Mouse (Mus musculus): Measurements from ENCODE around the gene Dnajc12. TPM values are rescaled to one million over a fixed set of nuclear protein-coding genes. Genes with fewer than 3 reads are reported as not detected.

Dnajc12 gene
- total RNA-seq (2014; rRNA removed; ENCODE audit: low replicate concordance): 3.2 and 3.6 TPM in 2 replicates
- polyA plus RNA-seq (2015; fragmentation: Nextera tagmentation; extraction: Ambion mirVana): 9.5 and 11.0 TPM in 2 replicates

GRCm38 (mm10) chr10:63382372-63383279, at the start of gene Dnajc12:
Gene Dnajc12 (plus strand): TSS chr10:63382443.
- Histone ChIP-seq H3K4me2 (ENCODE audit: low read depth, low read length) (peak within 1 kb of the TSS; percentile 98), H3K9ac (replicated peaks; ENCODE audit: low read depth, low read length) (peak within 1 kb of the TSS; percentile 79), H3K27ac (ENCODE audit: low read depth) (peak within 1 kb of the TSS; percentile 75), H3K36me3 (replicated peaks; ENCODE audit: control insufficient read depth, insufficient read depth, low read length) (no peaks in the 10 kb centered on the region), H3K4me1 (ENCODE audit: control insufficient read depth, insufficient read depth) (no peaks in the 10 kb centered on the region), H3K4me3 (ENCODE audit: low read depth, low read length) (peak within 1 kb of the TSS; percentile 75), H3K27me3 (ENCODE audit: control insufficient read depth, insufficient read depth, low read length) (no peaks in the 10 kb centered on the region), H3K9me3 (replicated peaks; ENCODE audit: control insufficient read depth, low read length) (no peaks in the 10 kb centered on the region)
- WGBS: 0% methylated on average over 28 of the region's 28 CpGs
- TF ChIP-seq CTCF (IDR thresholded peaks at IDR 0.05; ENCODE audit: low read depth) (peak; percentile 80), EP300 (IDR thresholded peaks at IDR 0.05; ENCODE audit: low read depth) (no peak)
- DNase-seq (ENCODE audit: low spot score) (peak; percentile 99), ATAC-seq (ENCODE audit: insufficient read depth, low read depth) (peak; percentile 94)

DNA sequence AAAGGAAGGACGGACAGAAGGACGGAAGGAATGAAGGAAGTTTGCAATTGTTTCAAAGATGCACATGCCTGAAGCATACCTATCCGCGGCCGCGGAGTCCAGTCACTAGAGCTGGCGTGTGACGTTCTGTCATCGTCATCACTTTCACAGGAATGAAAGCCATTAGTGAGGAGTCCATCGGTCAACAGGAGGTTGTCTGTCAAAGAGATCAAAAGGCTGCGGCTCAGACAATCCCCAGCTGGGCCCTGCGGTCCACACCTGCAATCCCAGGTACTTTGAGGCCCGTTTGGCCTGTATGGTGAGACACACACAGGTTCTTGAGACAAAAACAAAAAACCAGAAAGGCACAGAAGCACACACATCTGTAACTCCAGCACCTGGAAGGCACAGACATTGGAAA, 45.3 kb upstream of the Dnajc12 start:
- 60% methylated on average over 13 of the region's 13 CpGs for WGBS
- ATAC-seq (ENCODE audit: insufficient read depth, low read depth) (no peak), DNase-seq (ENCODE audit: low spot score) (no peak)
- Histone ChIP-seq H3K9ac (replicated peaks; ENCODE audit: low read depth, low read length) (peak overlapping the region; percentile 51), H3K27me3 (ENCODE audit: control insufficient read depth, insufficient read depth, low read length) (no peaks in the 10 kb centered on the region), H3K4me1 (ENCODE audit: control insufficient read depth, insufficient read depth) (peaks cover 9% of the 10 kb centered on the region), H3K9me3 (replicated peaks; ENCODE audit: control insufficient read depth, low read length) (no peaks in the 10 kb centered on the region), H3K4me3 (ENCODE audit: low read depth, low read length) (peak overlapping the region; percentile 77), H3K27ac (ENCODE audit: low read depth) (no peak overlapping the region), H3K4me2 (ENCODE audit: low read depth, low read length) (peak overlapping the region; percentile 79), H3K36me3 (replicated peaks; ENCODE audit: control insufficient read depth, insufficient read depth, low read length) (peaks cover 24% of the 10 kb centered on the region)
- TF ChIP-seq CTCF (IDR thresholded peaks at IDR 0.05; ENCODE audit: low read depth) (no peak), EP300 (IDR thresholded peaks at IDR 0.05; ENCODE audit: low read depth) (no peak)

DNA sequence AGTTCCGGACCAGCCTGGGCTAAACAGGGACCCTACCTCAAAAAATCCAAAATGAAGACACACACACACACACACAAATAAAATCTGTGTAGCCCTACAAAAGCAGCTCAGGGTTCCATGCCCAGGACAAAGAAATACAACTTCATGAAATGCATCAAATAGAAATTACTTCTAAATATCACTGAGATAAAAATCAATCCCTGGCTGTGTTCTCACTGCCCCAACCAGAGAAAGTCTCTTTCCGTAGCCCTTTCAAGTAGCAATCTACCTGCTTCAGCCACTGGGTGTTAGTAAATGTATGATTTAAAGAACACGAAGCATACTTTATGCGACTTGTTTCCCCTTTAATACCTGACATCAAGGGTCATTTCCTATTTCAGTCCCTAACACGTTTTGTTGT, 44.9 kb upstream of the Dnajc12 start:
- no peak for DNase-seq (ENCODE audit: low spot score)
- TF ChIP-seq CTCF (IDR thresholded peaks at IDR 0.05; ENCODE audit: low read depth) (no peak), EP300 (IDR thresholded peaks at IDR 0.05; ENCODE audit: low read depth) (no peak)
- peak overlapping the region; percentile 79 for H3K4me2 ChIP-seq (ENCODE audit: low read depth, low read length)
- no peak overlapping the region for H3K27ac ChIP-seq (ENCODE audit: low read depth)
- H3K9me3 ChIP-seq (replicated peaks; ENCODE audit: control insufficient read depth, low read length): no peaks in the 10 kb centered on the region
- peaks cover 9% of the 10 kb centered on the region for H3K4me1 ChIP-seq (ENCODE audit: control insufficient read depth, insufficient read depth)
- H3K27me3 ChIP-seq (ENCODE audit: control insufficient read depth, insufficient read depth, low read length): no peaks in the 10 kb centered on the region
- 22% methylated on average over 5 of the region's 5 CpGs for WGBS
- no peak for ATAC-seq (ENCODE audit: insufficient read depth, low read depth)
- peak overlapping the region; percentile 77 for H3K4me3 ChIP-seq (ENCODE audit: low read depth, low read length)
- peaks cover 23% of the 10 kb centered on the region for H3K36me3 ChIP-seq (replicated peaks; ENCODE audit: control insufficient read depth, insufficient read depth, low read length)
- H3K9ac ChIP-seq (replicated peaks; ENCODE audit: low read depth, low read length): peak overlapping the region; percentile 51

DNA sequence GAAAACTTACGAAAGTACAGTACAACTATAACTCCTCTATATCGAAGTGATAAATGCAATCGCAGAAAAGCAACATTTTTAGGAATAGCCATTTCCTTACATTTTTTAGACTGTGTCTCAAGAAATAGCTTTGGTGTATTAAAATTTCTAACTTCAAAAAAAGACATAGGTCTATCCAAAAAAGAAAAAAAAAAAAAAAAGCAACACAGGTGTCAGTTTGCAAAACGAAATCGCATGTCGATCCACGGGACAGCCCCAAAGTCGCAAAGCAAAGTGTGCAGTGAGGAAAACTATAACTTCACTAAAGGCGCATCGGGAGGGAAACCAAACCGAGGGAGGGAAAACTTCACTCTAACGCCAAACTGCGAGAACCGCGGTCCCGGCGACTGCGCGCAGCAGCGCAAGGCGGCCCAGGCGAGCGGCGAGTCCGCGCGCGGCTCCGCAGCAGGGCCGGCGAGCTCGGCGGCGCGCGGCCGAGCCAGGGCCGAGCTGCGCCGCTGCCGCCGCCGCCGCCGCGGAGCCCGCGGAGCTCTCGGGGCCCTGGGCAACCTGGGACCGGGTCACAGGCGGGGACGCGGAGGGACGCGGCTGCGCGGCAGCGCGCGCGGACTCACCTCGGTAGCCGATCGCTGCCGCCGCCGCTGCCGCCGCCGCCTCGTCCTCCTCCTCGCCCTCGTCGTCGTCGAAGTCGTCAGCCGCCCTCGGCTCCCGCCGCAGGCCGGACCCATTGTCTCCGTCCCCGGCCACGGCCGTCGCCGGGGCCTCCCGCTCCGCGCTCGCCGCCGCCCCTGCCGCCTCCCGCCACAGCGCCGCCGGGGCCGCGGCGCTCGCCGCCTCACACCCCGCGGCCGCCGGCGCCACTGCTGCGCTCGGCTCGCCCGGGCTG, 44.0 kb upstream of the Dnajc12 start:
- H3K27me3 ChIP-seq (ENCODE audit: control insufficient read depth, insufficient read depth, low read length): no peaks in the 10 kb centered on the region
- peaks cover 15% of the 10 kb centered on the region for H3K36me3 ChIP-seq (replicated peaks; ENCODE audit: control insufficient read depth, insufficient read depth, low read length)
- DNase-seq (ENCODE audit: low spot score) (peak; percentile 62), ATAC-seq (ENCODE audit: insufficient read depth, low read depth) (peak; percentile 72)
- TF ChIP-seq EP300 (IDR thresholded peaks at IDR 0.05; ENCODE audit: low read depth): no peak
- TF ChIP-seq CTCF (IDR thresholded peaks at IDR 0.05; ENCODE audit: low read depth): no peak
- H3K4me3 ChIP-seq (ENCODE audit: low read depth, low read length): peak overlapping the region; percentile 77
- peak overlapping the region; percentile 96 for H3K9ac ChIP-seq (replicated peaks; ENCODE audit: low read depth, low read length)
- no peaks in the 10 kb centered on the region for H3K9me3 ChIP-seq (replicated peaks; ENCODE audit: control insufficient read depth, low read length)
- peak overlapping the region; percentile 79 for H3K4me2 ChIP-seq (ENCODE audit: low read depth, low read length)
- H3K4me1 ChIP-seq (ENCODE audit: control insufficient read depth, insufficient read depth): peaks cover 9% of the 10 kb centered on the region
- WGBS: under 1% methylated on average over 94 of the region's 113 CpGs
- H3K27ac ChIP-seq (ENCODE audit: low read depth): peak overlapping the region; percentile 95

DNA sequence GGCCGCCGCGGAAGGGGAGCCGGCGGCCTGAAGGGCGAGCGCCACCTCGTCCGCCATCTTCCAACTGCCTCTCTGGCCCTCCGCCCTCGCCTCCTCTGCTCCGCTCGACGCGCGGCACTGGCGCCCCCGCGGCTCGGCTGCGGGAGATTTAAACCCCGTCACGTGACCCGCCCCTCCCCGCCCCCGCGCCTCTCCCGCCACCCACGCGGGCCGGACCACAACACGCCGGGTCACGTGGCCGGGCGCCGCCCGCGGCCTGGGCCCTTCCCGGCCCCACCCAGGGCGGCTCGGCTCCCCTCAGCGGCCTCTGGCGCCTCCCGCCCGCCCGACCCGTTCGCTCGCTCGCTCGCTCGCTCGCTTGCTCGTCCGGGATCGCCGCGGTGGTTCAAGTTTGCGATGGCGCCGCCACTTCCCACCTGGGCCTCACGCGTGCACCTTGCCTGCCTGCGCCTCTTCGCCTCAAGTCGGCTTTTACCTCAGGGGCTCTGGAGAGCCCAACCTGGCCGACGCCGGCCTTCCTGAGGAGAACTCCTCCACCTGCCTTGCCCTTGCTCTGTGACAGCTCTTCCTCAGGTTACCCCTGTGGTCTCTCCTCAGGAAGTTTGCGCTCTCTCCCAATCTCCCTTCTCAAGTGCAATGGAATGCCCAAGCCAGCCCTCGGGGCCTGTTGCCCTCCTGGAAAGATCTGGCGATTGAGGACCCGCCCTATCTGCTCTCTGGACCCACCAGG, 43.2 kb upstream of the Dnajc12 start:
- peak overlapping the region; percentile 95 for H3K27ac ChIP-seq (ENCODE audit: low read depth)
- peak overlapping the region; percentile 96 for H3K9ac ChIP-seq (replicated peaks; ENCODE audit: low read depth, low read length)
- H3K4me3 ChIP-seq (ENCODE audit: low read depth, low read length): peak overlapping the region; percentile 77
- peak; percentile 91 for DNase-seq (ENCODE audit: low spot score)
- H3K27me3 ChIP-seq (ENCODE audit: control insufficient read depth, insufficient read depth, low read length): no peaks in the 10 kb centered on the region
- ATAC-seq (ENCODE audit: insufficient read depth, low read depth): peak; percentile 94
- H3K9me3 ChIP-seq (replicated peaks; ENCODE audit: control insufficient read depth, low read length): no peaks in the 10 kb centered on the region
- peaks cover 6% of the 10 kb centered on the region for H3K36me3 ChIP-seq (replicated peaks; ENCODE audit: control insufficient read depth, insufficient read depth, low read length)
- peak overlapping the region; percentile 79 for H3K4me2 ChIP-seq (ENCODE audit: low read depth, low read length)
- H3K4me1 ChIP-seq (ENCODE audit: control insufficient read depth, insufficient read depth): peaks cover 9% of the 10 kb centered on the region
- 2% methylated on average over 24 of the region's 74 CpGs for WGBS
- TF ChIP-seq EP300 (IDR thresholded peaks at IDR 0.05; ENCODE audit: low read depth): no peak
- TF ChIP-seq CTCF (IDR thresholded peaks at IDR 0.05; ENCODE audit: low read depth): no peak
